Mouse (Mus musculus) liver, postnatal 0 days (tissue): Measurements from ENCODE around the gene Igdcc4. TPM values are rescaled to one million over a fixed set of nuclear protein-coding genes. Genes with fewer than 3 reads are reported as not detected.

Source experiments
- ATAC-seq: fragments of 200-750 bp; cut with Nextera tagmentation; 2 replicates; pipeline ENCODE4 v1.8.0; 2017; ENCODE audit warnings: mild to moderate bottlenecking, moderate library complexity
- DNase-seq: peaks from one replicate; pipeline ENCODE4 v3.0.0-alpha.2; 2016
- H3K27ac ChIP-seq: fragments of 300-500 bp; sonication (generic); 2 replicates; pipeline ENCODE4 v1.5.1; 2014; ENCODE audit warnings: antibody characterized with exemption, moderate library complexity, mild to moderate bottlenecking, low read depth
- H3K27me3 ChIP-seq: fragments of 300-500 bp; sonication (generic); 2 replicates; pipeline ENCODE4 v1.6.1; 2014; ENCODE audit warnings: low read length, control low read depth, mixed read lengths; ENCODE audit not compliant: insufficient read depth
- H3K36me3 ChIP-seq: fragments of 300-500 bp; sonication (generic); replicated peaks from 2 replicates; pipeline ENCODE4 v1.6.1; 2014; ENCODE audit warnings: mild to moderate bottlenecking, control low read depth, low read length, moderate library complexity, mixed read lengths; ENCODE audit not compliant: insufficient read depth
- H3K4me1 ChIP-seq: fragments of 300-500 bp; sonication (generic); 2 replicates; pipeline ENCODE4 v1.6.1; 2014; ENCODE audit warnings: antibody characterized with exemption, mild to moderate bottlenecking, control low read depth; ENCODE audit not compliant: insufficient read depth
- H3K4me2 ChIP-seq: fragments of 300-500 bp; sonication (generic); 2 replicates; pipeline ENCODE4 v1.6.1; 2014; ENCODE audit warnings: low read depth, mild to moderate bottlenecking, low read length, moderate library complexity, mixed read lengths
- H3K4me3 ChIP-seq: fragments of 300-500 bp; sonication (generic); 2 replicates; pipeline ENCODE4 v1.5.1; 2014; ENCODE audit warnings: low read depth, low read length
- H3K9ac ChIP-seq: fragments of 300-500 bp; sonication (generic); replicated peaks from 2 replicates; pipeline ENCODE4 v1.6.1; 2014; ENCODE audit warnings: mild to moderate bottlenecking, moderate library complexity
- H3K9me3 ChIP-seq: fragments of 300-500 bp; sonication (generic); 2 replicates; pipeline ENCODE4 v1.6.1; 2016; ENCODE audit warnings: mild to moderate bottlenecking, control low read depth, low read length, mixed read lengths
- CTCF ChIP-seq: sonication (generic); IDR thresholded peaks from 2 replicates; pipeline ENCODE4 v1.5.1; 2016; ENCODE audit warnings: antibody characterized with exemption, low read depth
- EP300 ChIP-seq: IDR thresholded peaks from 2 replicates; pipeline ENCODE4 v1.6.1; 2016; ENCODE audit warnings: antibody characterized with exemption, low read depth, mild to moderate bottlenecking
- WGBS: fragments of 180-500 bp; shearing (Covaris S2); extraction: QIAGEN DNeasy Blood & Tissue Kit; methylation state at CpG from one replicate; pipeline ENCODE4 v1.1.7; 2014; ENCODE audit not compliant: insufficient replicate concordance; 5-methylcytosine and 5-hydroxymethylcytosine counted together
- polyA plus RNA-seq: library from polyadenylated mRNA; unstranded; fragments of >200 nt; fragmentation: Nextera tagmentation; extraction: Ambion mirVana; gene quantifications from 2 replicates; pipeline ENCODE4 v1.2.1, GENCODE M21; 2015

Gene Igdcc4
- polyA plus RNA-seq, 1 experiment from 2014 or later = 6.0 TPM

- WGBS = 71% methylated on average over 1 of the region's 1 CpGs
- H3K27me3 ChIP-seq = peaks cover 8% of the 10 kb centered on the region
- ATAC-seq (no peak), DNase-seq (no peak)
- no peak overlapping the region for H3K4me2 ChIP-seq
- H3K36me3 ChIP-seq = no peaks in the 10 kb centered on the region
- TF ChIP-seq EP300 (no peak), CTCF (no peak)
- no peaks in the 10 kb centered on the region for H3K9me3 ChIP-seq
- peaks cover 26% of the 10 kb centered on the region for H3K4me1 ChIP-seq
- no peak overlapping the region for H3K27ac ChIP-seq
- H3K9ac ChIP-seq = no peak overlapping the region
- H3K4me3 ChIP-seq = no peak overlapping the region
Observed at GRCm38 (mm10) chr9:65107893-65108292, 6.6 kb downstream of the Igdcc4 start.

GRCm38 (mm10) chr9:65109132-65110072 is 8.1 kb downstream of the Igdcc4 start:
- ATAC-seq (no peak), DNase-seq (no peak)
- no peaks in the 10 kb centered on the region for H3K36me3 ChIP-seq
- H3K9ac ChIP-seq = peak overlapping the region; percentile 26; the same call in 1 of the 2 replicates
- no peaks in the 10 kb centered on the region for H3K27me3 ChIP-seq
- no peak overlapping the region for H3K4me3 ChIP-seq
- peak overlapping the region; percentile 60 for H3K27ac ChIP-seq
- no peaks in the 10 kb centered on the region for H3K9me3 ChIP-seq
- WGBS = 23% methylated on average over 24 of the region's 24 CpGs
- TF ChIP-seq CTCF (no peak), EP300 (no peak)
- H3K4me1 ChIP-seq = peaks cover 21% of the 10 kb centered on the region
- peak overlapping the region; percentile 34 for H3K4me2 ChIP-seq

GRCm38 (mm10) chr9:65111698-65112097 is 10.4 kb downstream of the Igdcc4 start:
- DNase-seq (no peak), ATAC-seq (no peak)
- Histone ChIP-seq H3K4me2 (no peak overlapping the region), H3K9me3 (no peaks in the 10 kb centered on the region), H3K36me3 (0 out of 2 replicates have a peak, but pooled peaks cover 3% of the 10 kb centered on the region), H3K27ac (no peak overlapping the region), H3K4me3 (no peak overlapping the region), H3K9ac (no peak overlapping the region), H3K4me1 (peaks cover 20% of the 10 kb centered on the region), H3K27me3 (no peaks in the 10 kb centered on the region)
- no peak for TF ChIP-seq EP300
- TF ChIP-seq CTCF = no peak
- 77% methylated on average over 5 of the region's 5 CpGs for whole genome bisulfite sequencing

- Histone ChIP-seq H3K27me3 (no peaks in the 10 kb centered on the region), H3K9me3 (no peaks in the 10 kb centered on the region), H3K4me2 (no peak overlapping the region), H3K9ac (no peak overlapping the region), H3K4me3 (no peak overlapping the region), H3K4me1 (peaks cover 16% of the 10 kb centered on the region), H3K27ac (no peak overlapping the region), H3K36me3 (0 out of 2 replicates have a peak, but pooled peaks cover 3% of the 10 kb centered on the region)
- 82% methylated on average over 2 of the region's 2 CpGs for WGBS
- ATAC-seq (no peak), DNase-seq (no peak)
- TF ChIP-seq EP300 (no peak), CTCF (no peak)
Observed at GRCm38 (mm10) chr9:65113694-65114093, 12.4 kb downstream of the Igdcc4 start.

GRCm38 (mm10) chr9:65115891-65116290 is 14.6 kb downstream of the Igdcc4 start:
- Histone ChIP-seq H3K4me2 (no peak overlapping the region), H3K27ac (no peak overlapping the region), H3K9me3 (no peaks in the 10 kb centered on the region), H3K4me1 (peaks cover 7% of the 10 kb centered on the region; the same call in 1 of the 2 replicates), H3K9ac (no peak overlapping the region), H3K27me3 (no peaks in the 10 kb centered on the region), H3K36me3 (0 out of 2 replicates have a peak, but pooled peaks cover 3% of the 10 kb centered on the region), H3K4me3 (no peak overlapping the region)
- TF ChIP-seq EP300 (no peak), CTCF (no peak)
- WGBS = 68% methylated on average over 2 of the region's 2 CpGs
- ATAC-seq = no peak
- DNase-seq = no peak

GRCm38 (mm10) chr9:65117516-65117915 is 16.2 kb downstream of the Igdcc4 start:
- Histone ChIP-seq H3K4me1 (peaks cover 6% of the 10 kb centered on the region; the same call in 1 of the 2 replicates), H3K27me3 (peaks cover 2% of the 10 kb centered on the region; the same call in 1 of the 2 replicates), H3K4me2 (no peak overlapping the region), H3K9me3 (no peaks in the 10 kb centered on the region), H3K9ac (no peak overlapping the region), H3K4me3 (no peak overlapping the region), H3K36me3 (0 out of 2 replicates have a peak, but pooled peaks cover 6% of the 10 kb centered on the region), H3K27ac (no peak overlapping the region)
- DNase-seq = no peak
- TF ChIP-seq CTCF (no peak), EP300 (no peak)
- WGBS = 51% methylated on average over 2 of the region's 2 CpGs
- ATAC-seq = no peak
